Mouse (Mus musculus) mouse embryonic stem cell (cell line): Measurements from ENCODE around the gene Lactbl1.

Experiments used
- in situ Hi-C, 2 experiments: fragments of 300-500 bp; cut with MboI; formaldehyde crosslinking; loops; 1 replicate in 1 of 2; 3 replicates in 1 of 2; pipeline ENCODE4 v1.14.3; 2019 to 2020; ENCODE audit warnings: low sequenced_read_pairs in 2 of 2, low pct_unique_long_range_greater_than_20kb in 1 of 2, mixed read lengths in 1 of 2; ENCODE audit not compliant: unreplicated experiment in 1 of 2

Lactbl1 gene

GRCm38 (mm10) chr4:136626590-136626989 lies 4.2 kb downstream of the Lactbl1 start:
- in situ Hi-C loops = loop anchor here in 1 of 2 experiments (10.0 kb wide), 1 partner anchor 242 kb away; no protein-coding TSS in a partner anchor

DNA sequence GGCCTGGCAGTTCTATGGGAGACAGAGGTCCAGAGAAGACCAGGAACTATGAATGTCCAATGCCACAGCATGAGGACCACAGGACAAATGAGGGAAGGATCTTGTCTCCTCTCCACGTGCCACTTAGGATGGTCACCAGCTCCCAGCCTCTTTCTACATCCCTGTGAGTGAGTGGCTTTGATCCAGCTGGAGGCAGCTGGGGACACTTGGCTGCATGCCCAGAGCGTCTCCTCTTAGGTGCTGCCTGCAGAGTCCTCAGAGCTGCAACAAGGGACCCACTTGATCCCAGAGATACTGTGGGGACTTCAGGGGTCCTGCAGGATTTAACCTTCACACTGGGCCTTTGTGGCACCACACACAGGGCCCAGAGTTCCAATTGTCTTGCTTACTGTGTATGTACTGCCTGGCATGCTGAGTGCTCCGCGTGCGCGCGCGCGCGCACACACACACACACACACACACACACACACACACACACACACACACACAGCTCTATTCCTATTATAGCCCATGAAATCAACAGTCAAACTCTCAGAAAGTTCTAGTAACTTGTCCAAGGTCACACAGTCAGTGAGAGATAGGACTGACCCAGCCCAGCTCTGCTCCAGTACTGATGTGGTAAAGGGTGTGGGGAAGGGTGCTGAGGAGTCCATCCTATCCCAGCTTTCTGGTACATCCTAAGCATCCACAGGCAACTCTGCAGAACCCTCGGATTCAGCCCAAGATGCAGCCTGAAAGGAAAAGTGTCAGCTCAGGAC lies 9.0 kb downstream of the Lactbl1 start:
- in situ Hi-C loops = no loop called here

DNA sequence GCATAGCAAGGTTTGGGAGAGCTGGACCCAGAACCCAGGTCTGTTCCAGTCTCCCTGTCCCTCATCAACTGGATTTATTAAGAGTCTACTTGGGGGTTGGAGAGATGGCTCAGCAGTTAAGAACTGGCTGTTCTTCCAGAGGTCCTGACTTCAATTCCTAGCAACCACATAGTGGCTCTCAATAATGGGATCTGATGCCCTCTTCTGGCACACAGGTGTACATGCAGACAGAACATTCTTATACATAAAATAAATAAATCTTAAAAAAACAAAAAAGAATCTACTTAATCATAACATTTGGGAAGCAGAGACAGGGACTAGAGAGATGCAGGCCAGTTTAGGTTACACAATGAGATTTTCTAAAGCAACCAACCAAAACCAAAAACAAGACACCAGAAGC lies 13.6 kb downstream of the Lactbl1 start:
- in situ Hi-C loops = no loop called here

DNA sequence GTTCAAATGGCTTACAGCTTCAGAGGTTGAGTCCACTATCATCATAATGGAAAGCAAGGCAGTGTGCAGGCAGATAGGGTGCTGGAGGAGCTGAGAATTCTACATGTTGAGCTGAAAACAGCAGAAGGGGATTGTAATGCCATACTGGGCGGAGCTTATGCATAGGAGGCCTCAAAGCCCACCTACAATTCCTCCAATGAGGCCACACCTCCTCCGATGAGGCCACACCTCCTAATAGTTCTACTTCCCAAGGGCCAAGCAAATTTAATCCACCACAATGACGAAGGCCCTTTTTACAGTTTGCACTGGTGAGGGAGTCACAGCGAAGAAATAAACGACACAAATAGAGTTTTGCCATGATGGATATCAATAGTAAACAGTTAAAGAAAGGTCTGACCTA lies 14.1 kb downstream of the Lactbl1 start:
- in situ Hi-C loops = no loop called here

GRCm38 (mm10) chr4:136636983-136637562 lies 14.7 kb downstream of the Lactbl1 start:
- in situ Hi-C loops = no loop called here

DNA sequence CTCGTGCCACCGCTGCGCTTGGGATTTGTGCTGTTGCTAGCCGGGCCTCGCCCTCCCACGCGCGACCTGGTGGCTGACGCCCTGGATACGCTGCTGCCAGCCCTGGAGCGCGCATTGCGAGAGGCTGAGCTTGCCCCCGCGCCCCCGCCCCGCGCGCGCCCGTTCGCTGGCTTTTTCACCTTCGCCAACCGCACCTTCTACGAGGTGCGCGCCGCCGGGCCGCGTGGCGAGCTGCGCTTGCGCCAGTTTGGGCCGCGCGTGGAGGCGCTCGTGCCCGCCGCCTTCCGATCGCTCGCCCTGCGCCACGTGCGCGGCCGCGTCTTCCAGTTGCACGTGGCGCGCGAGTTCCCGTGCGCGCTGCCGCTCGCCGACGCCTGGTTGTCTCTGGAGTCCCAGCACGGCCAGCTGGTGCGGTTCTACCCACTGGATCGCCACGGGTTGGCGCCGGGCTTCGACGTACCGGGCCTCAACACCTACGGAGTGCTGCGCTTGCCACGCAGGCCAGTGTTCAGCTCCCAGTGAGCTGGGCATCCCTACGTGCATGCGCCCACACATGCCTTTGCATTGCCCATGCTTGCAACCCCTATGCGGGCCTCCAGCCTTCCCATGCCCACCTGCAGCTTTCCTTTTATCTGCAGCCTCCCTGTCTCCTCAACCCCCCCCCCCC lies 15.3 kb downstream of the Lactbl1 start:
- in situ Hi-C loops = no loop called here

- in situ Hi-C loops = no loop called here
Observed at GRCm38 (mm10) chr4:136638230-136638750, 15.9 kb downstream of the Lactbl1 start.

- in situ Hi-C loops = no loop called here
Observed at GRCm38 (mm10) chr4:136638890-136639289, 16.5 kb downstream of the Lactbl1 start.

DNA sequence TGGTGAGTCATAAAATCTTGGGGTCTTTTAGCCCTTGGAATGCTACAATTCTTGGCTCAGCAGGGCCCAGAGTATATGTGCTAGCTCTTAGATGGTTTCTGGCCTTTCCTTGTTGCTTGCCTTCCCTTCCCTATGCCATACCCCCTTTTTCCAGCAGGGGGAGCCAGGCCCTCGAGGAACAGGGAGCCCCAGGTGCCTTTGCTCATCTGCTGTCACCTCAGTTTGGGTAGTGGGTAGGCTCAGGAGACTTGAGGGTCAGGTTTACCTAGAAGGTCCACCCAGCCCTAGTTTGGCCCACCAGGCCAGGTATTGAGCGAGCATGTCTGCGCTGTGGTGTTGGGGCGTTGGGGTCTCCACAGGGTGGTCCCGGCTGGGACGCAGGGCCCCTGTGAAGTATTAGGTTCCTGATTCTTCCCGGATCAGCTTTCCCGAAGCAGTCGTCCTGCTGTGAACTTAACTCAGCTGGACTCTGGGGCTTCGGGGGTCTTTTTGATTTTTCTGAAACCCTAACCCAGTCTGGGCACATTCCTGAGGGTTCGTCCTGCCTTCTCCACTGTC lies 26.6 kb downstream of the Lactbl1 start:
- in situ Hi-C loops = no loop called here

GRCm38 (mm10) chr4:136649480-136650196 lies 27.2 kb downstream of the Lactbl1 start:
- in situ Hi-C loops = loop anchor here in 1 of 2 experiments (10.0 to 25.0 kb wide), 2 partner anchors 115 to 413 kb away; no protein-coding TSS in a partner anchor

- in situ Hi-C loops = loop anchor here in 1 of 2 experiments (10.0 to 25.0 kb wide), 2 partner anchors 115 to 412 kb away; no protein-coding TSS in a partner anchor
Observed at GRCm38 (mm10) chr4:136650261-136650660, 27.8 kb downstream of the Lactbl1 start.

- in situ Hi-C loops = loop anchor here in 1 of 2 experiments (10.0 to 25.0 kb wide), 2 partner anchors 113 to 411 kb away; no protein-coding TSS in a partner anchor
Observed at GRCm38 (mm10) chr4:136651357-136651811, 29.0 kb downstream of the Lactbl1 start.

- in situ Hi-C loops = loop anchor here in 1 of 2 experiments (10.0 to 25.0 kb wide), 2 partner anchors 113 to 410 kb away; no protein-coding TSS in a partner anchor
Observed at GRCm38 (mm10) chr4:136651882-136652527, 29.6 kb downstream of the Lactbl1 start.

DNA sequence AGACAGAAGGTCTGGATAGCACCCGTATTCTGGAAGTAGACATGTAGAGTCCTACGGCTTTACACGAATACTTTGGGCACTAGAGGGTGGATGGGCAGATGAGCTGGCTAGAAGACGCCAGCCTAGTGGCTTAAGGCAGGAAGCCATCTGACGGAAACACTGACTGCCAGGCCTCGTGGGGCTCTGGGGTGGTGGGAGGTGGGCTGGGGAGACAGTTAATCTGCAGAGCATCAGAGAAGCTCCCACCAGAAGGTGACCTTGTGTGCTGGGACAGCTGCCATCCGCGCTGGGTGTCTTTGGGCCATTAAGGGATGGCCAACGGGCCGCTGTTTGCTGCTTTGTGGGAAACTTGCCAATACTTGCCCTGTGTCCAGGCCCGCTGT lies 30.1 kb downstream of the Lactbl1 start:
- in situ Hi-C loops = loop anchor here in 1 of 2 experiments (10.0 to 25.0 kb wide), 2 partner anchors 112 to 410 kb away; no protein-coding TSS in a partner anchor

GRCm38 (mm10) chr4:136653019-136653418 lies 30.6 kb downstream of the Lactbl1 start:
- in situ Hi-C loops = loop anchor here in 1 of 2 experiments (10.0 to 25.0 kb wide), 2 partner anchors 112 to 409 kb away; no protein-coding TSS in a partner anchor

DNA sequence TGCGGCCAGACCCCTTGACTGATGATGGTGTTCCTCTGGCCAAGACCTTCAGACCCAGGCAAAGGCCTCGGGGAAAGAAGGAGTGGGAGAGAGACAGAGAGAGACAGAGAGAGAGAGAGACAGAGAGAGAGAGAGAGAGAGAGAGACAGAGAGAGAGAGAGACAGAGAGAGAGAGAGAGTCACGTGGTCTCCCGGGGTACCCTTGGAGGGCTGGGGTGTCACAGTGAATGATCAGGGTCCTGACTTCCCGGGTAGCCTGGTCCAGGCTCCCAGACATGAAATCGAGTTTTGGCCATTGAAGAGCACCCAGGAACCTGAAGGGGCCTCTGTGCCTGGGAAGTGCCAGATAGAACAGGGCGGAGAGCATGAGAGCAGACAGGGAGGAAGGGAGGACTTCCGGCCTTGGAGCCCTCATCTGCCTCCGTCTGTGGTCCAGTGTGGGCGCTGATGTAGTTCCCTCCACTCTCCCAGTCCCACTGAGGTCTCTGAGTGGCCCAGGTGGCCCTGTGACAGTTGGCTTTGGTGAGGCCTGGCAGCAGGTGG lies 31.3 kb downstream of the Lactbl1 start:
- in situ Hi-C loops = loop anchor here in 1 of 2 experiments (10.0 to 25.0 kb wide), 2 partner anchors 111 to 409 kb away; no protein-coding TSS in a partner anchor

DNA sequence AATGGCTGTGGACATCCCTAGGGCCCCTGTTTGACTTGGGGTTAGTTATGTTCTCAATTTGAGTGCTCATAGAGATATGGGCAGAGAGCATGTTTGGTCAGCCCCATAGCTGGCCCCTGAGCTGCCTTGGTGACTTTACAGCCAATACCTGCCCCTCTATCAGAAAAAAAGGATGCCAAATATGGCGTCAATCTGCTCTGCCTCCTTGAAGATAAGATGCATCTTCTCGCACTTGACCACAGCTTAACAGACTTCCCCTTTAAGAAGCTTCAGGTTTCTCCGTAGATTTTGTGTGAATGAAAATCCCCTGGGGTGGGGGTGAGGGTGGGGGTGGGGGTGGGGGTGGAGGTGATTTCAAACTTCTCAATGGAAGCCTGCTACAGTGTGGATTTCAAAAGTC lies 35.5 kb downstream of the Lactbl1 start:
- in situ Hi-C loops = loop anchor here in 1 of 2 experiments (10.0 to 25.0 kb wide), 2 partner anchors 107 to 404 kb away; no protein-coding TSS in a partner anchor
